Mouse (Mus musculus) cerebellum, postnatal 14 days (tissue): Measurements from ENCODE around the gene Spint1.
A peak's percentile ranks its signal among the peaks of the same experiment; 100 is the strongest.

Experiments
- DNase-seq, 2 experiments: peaks; one replicate each; pipeline ENCODE4 v3.0.0; 2021; ENCODE audit warnings: mixed read lengths in 2 of 2

Spint1 gene

GRCm38 (mm10) chr2:119245246-119245645, 8.1 kb downstream of the Spint1 start:
- DNase-seq = no peak

- DNase-seq = no peak
These were observed 10.7 kb downstream of the Spint1 start for GRCm38 (mm10) chr2:119247904-119248303.

DNA sequence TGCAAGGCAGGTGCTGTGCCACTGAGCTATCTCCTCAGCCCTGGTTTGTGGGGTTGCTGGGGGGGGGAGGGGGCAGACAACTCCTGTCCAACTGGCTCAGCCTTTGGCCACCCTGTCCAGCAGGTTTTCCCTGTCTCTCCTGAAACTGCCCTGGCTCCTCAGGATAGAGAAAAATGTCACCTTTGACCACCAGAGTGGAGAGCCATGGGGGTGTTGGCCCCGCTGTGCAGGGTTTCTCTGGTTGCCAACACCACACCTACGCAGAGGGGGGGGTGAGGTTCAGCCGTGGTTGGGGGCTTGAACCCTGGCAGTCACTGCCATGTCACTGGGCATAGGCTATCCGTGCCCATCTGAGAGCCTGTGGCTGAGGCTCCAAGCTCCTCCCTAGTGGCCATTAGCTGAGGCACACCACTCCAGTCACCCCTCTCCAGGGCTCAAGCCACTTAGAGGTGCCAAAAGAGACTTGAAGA, 12.5 kb downstream of the Spint1 start:
- DNase-seq = no peak

DNA sequence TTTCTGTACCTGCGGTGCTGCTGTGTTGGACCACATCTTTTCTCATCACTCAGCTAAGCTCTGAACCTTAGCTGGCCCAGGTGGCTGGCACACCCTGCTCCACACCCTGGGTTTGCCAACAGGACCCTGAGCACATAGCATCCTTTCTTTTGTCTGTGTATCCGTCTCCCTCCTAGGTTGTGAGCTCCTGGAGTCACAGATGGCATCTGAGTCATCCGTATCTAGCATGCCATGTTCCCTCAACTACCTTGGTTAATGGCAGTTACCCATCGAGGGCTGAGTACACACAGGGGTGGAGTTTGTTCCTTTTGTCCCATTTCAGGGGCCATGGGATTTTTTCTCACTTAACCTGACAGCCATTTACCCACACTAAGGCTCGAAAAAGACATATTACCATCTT, 13.2 kb downstream of the Spint1 start:
- peak in 1 of 2 experiments; percentile 12 for DNase-seq

GRCm38 (mm10) chr2:119250826-119251478, 13.8 kb downstream of the Spint1 start:
- DNase-seq = peak; percentile 91 to 97

DNA sequence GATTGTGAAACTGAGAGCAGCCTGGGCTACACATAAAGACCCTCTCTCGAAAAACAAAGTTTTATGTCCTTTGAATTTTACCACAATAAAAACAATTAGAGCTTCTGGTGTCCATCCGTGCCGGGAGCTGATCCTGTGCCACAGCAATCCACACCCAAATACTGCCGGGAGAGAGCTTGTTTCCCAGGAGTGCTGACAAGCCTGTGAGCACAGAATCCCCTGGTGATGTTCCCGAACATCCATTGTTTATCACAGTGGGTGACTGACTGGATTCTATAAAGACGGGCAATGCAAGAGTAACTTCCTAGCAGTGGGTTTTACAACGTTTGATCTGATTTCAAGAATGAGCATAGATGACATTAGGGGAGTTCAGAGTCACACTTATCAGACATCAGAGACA, 17.8 kb downstream of the Spint1 start:
- DNase-seq = no peak

DNA sequence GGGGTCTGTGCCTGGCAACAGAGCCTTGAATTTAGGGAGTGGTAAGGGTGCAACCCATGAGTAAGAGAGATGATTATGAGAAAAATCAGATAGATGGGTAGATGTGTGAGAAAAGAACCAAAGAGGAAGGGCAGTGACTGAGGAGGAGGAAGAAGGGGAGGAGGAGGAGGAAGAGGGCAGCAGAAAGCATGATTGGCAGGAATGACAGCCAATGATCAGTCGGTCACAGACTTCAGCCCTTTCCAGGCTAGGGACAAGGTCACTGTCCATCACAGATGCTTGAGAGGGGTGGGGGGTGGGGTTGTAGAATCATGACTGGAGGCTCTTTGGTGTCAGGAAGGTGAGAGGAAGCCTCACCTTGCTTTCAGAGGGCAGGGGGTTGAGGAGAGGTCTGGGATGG, 23.4 kb downstream of the Spint1 start:
- DNase-seq = no peak

GRCm38 (mm10) chr2:119261326-119261725, 24.2 kb downstream of the Spint1 start:
- DNase-seq = no peak

GRCm38 (mm10) chr2:119262978-119263377, 25.8 kb downstream of the Spint1 start:
- peak; percentile 46 to 72 for DNase-seq

DNA sequence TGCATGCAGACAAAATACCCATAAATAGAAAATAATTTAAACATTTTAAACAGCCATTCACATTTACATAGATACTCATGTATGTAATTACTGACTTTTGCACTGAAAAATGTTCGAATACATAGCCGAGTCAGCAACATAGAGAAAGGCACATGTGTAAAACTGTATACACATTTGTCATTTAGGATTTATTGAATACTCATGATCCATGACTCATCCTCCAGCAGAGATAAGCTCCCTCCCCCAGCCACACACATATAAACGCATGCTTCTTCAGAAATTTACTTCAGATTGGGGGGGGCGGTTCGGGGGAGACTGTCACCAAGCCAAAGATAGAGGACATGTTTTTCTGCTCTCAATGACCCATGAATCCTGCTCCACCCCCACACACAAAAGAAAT, 26.7 kb downstream of the Spint1 start:
- DNase-seq = no peak

GRCm38 (mm10) chr2:119270286-119270642, 33.1 kb downstream of the Spint1 start:
- DNase-seq = no peak

DNA sequence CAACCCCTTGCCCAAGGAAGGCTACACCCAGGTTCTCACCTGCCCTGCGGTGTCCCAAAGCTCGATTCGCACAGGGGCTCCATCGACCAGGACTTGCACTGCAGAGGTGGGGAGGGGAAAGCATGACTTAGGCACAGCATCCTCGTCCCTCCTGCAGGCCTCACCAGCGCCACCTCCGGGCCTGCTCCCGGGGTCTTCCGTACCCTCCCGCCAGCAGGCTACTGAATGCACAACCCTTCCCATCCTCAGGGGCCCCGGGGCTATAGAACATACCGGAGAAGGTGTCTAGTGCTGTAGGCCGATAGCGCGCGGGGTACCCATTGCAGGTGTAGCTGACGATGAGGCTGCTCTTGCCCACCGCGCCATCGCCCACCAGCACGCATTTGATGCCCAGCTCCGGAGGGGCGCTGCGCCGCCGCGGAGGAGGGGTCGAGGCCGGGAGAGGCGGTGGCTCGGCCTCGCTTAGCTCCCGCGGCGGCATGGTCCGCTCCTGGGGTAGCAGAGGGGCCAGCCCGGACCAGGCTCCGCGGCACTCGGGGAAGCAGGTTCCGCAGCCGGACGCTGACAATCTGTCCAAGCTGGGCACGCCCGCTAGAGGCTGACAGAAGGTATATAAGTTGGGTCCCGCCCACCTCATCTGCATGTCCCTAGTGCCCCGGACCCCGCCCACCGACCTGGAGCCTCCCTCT, 33.6 kb downstream of the Spint1 start, which contains the start of gene Rhov:
Rhov (minus strand) TSS at position 630 of the 689 bp plus-strand sequence.
- peak; percentile 74 to 78 for DNase-seq

DNA sequence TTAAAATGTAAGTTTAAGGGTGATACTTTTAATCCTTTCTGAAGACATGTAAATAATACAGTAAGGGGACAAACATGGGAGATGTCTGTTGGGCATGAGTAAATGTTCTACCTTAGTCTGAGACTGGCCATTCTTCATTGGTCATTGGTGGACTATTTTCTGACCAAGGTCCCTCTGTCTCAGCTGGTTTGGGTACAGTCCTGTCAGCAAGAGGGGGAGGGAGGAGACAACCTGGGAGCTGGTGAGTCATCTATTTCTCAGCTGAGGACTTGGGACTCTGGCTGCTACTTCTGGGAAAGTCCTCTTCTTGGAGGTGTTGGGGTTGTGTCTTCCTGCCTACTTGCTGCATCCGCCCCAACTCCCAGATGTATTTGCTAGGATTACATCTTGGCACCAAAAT, 37.0 kb downstream of the Spint1 start:
- DNase-seq = no peak

DNA sequence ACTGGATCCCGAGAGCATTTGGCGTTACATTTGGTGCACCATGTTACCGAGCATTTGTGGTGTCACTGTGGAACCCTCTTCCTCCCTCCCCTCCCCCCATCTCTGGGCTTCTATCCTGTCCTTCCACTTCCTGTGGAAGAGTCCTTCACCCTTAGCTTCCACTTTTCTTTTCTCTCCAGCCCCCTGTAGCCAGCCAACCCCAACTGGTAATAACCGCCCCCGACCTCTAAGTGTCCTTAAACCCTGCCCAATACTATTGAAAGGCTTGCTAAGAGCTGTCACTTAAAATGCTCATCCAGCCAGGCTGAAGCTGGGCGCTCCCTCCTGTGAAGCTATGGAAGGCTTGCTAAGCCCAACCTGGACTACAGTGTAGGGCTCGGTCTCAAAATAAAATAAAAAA, 39.8 kb downstream of the Spint1 start:
- DNase-seq = no peak

- no peak for DNase-seq
These were observed 40.6 kb downstream of the Spint1 start for GRCm38 (mm10) chr2:119277810-119278209.

DNA sequence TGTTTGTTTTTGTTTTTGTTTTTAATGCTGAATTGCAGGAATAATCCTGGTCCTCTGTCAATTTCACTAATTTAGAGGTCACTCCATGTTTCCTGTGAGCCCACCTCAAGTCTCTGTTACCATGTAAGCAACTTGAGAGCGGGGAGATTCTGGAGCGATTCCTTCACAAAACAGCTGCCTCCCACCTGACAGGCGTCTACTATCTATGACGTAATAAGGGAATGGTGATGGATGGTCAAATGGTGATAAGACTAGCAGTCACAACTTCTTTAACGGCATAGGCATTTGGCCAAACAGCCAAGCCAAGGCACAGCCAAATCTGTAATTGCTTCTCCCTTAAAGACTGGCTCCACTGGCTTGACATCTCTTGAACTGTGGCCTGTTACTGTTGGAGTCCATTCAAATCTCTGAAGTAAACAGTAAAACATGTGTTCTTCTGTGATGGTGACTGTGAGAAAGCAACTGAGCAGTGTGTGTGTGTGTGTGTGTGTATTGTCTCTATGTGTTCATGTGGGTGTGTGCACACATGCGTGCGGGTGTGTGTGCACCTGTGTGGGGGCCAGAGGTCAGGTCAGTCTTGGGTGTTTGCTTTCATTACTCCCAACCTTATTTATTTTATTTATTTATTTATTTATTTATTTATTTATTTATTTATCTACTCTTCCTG, 44.9 kb downstream of the Spint1 start:
- no peak for DNase-seq

DNA sequence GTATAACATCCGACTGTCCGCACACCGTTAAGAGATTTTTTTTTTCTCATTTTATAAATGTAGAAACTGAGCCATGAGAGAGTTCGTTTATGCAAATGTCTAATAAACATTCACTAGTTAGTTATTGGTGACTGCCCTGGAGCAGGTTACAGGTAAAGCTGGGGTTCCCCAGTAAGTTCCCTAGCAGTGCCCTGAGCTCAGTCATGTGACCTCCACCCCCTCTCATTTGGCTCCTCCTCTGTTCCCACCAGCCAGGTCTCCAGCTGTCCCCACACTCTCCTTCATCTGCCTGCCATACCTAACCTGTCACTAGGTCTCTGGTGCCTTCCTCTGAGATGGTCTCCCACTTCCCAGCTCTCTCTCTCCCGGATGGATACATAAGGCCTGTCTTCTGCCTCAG, 50.2 kb downstream of the Spint1 start:
- DNase-seq = peak; percentile 22 to 37

DNA sequence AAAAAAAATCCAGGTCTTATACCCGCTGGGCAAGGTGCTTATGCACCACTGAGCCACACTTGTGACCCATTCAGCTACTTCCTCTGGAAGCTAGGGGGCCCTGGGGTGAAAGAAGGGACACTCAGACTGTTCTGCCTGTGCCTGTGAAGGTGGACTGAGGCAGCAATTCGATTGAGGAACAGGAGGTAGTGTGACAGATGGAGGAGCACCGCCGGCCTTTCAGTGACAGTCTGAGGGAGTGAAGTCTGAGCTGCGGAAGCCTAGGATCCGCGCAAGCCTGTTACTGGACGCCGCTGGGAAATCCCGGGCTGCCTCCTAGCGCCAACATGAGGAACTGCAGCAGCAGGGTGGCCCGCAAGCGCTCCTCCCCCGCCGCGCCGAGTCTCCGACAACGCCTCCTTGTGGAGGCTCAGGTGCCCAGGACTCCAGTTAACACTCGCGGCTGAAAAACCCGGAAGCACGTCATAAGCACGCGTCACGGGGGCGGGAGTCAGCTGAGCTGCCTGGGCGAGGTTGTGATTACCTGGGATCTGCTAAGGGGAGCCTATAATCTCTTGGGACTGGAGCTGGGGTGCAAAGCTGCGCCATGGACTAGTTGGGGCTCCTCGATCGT, 51.2 kb downstream of the Spint1 start, which contains the start of gene Vps18:
Vps18 (plus strand) TSS at position 471 of the 613 bp plus-strand sequence.
- DNase-seq = peak; percentile 99

DNA sequence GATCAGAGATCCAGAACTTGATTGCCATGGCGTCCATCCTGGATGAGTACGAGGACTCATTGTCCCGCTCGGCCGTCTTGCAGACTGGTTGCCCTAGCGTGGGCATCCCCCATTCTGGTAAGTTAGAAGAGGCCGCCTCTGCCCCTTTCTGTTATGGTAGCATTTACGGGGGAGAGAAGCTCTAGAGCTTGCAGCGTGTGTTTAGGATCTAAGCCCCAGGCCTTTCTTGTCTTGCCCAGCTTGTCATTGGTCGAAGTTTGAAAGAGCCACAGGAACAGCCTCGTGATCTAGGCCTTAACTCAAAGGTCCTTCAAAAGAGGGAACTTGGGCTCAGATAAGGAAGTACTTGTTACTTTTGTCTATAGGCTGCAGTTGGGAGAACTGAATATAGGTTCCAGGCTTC, 51.9 kb downstream of the Spint1 start:
- DNase-seq = no peak

DNA sequence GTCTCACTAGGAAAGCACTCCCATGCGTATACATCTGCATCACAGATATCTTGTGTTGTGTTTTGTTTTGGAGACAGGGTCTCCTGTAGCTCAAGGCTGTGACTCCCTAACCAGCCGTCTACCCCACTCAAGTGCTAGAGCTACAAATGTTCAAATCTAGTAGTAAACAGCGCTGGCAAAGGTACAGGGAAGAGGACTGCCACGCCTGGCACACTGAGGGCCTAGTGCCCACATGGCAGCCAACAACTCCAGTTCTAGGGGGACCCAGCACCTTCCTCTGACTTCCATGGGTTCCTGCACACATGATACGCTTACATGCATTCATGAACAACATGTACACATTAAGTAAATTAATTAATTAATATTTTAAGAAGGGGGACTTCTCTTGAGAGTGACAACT, 55.1 kb downstream of the Spint1 start:
- DNase-seq = no peak

DNA sequence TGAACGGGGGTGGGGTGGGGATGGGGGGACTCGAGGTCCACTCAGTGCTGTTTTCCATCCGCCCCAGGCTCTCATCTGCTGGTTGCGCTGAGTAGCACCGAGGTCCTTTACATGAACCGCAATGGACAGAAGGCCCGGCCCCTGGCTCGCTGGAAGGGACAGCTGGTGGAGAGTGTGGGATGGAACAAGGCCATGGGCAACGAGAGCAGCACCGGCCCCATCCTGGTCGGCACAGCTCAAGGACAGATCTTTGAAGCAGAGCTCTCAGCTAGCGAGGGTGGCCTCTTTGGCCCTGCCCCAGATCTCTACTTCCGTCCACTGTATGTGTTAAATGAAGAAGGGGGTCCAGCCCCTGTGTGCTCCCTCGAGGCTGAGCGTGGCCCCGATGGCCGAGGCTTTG, 55.7 kb downstream of the Spint1 start:
- peak; percentile 73 to 74 for DNase-seq

- DNase-seq = peak in 1 of 2 experiments; percentile 26
These were observed 56.1 kb downstream of the Spint1 start for GRCm38 (mm10) chr2:119293311-119293710.

GRCm38 (mm10) chr2:119293776-119294390, 56.7 kb downstream of the Spint1 start:
- peak; percentile 51 to 52 for DNase-seq
